Comparison of ENCODE assay signal across 8 mouse cellular contexts in genomic region chr17:52559961-52560720, GRCm38 (mm10). TPM values are rescaled to one million over a fixed set of nuclear protein-coding genes. Genes with fewer than 3 reads are reported as not detected.
DNase-seq lines count a peak whose midpoint lies in the region; ATAC-seq and TF ChIP-seq lines count a peak whose summit lies in the region.

No protein-coding gene starts in this region.

- H3K4me1 ChIP-seq in cerebellum, adult 2 months (ENCODE audit: control insufficient read depth, insufficient read depth, low read length), result no peaks in the 10 kb centered on the region
- H3K4me1 ChIP-seq in intestine, embryonic 15.5 days (replicated peaks), result no peaks in the 10 kb centered on the region
- H3K4me1 ChIP-seq in midbrain, embryonic 14.5 days (ENCODE audit: control insufficient read depth, insufficient read depth, low read length), result no peaks in the 10 kb centered on the region
- H3K4me1 ChIP-seq in stomach, embryonic 15.5 days, result no peaks in the 10 kb centered on the region

- intact Hi-C loops in left cerebral cortex, postnatal 36 days (cut with DNase I), result loop anchor here (2.0 to 10.0 kb wide), 2 partner anchors 829 to 1275 kb away; no protein-coding TSS in a partner anchor

- 26% methylated on average over 13 of the region's 13 CpGs for WGBS in cerebellum, adult 2 months
- 21% methylated on average over 13 of the region's 13 CpGs for WGBS in intestine, embryonic 15.5 days
- 30% methylated on average over 13 of the region's 13 CpGs for WGBS in midbrain, embryonic 14.5 days
- 19% methylated on average over 13 of the region's 13 CpGs for WGBS in stomach, embryonic 15.5 days

- TF ChIP-seq POLR2A in cerebellum, adult 2 months (IDR thresholded peaks at IDR 0.05; ENCODE audit: borderline replicate concordance, insufficient read depth, low read length), result no peak

- H3K36me3 ChIP-seq in intestine, embryonic 15.5 days, result no peaks in the 10 kb centered on the region
- no peaks in the 10 kb centered on the region for H3K36me3 ChIP-seq in midbrain, embryonic 14.5 days (ENCODE audit: control insufficient read depth, insufficient read depth, low read length)
- no peaks in the 10 kb centered on the region for H3K36me3 ChIP-seq in stomach, embryonic 15.5 days

- TF ChIP-seq CTCF in cerebellum, adult 2 months (IDR thresholded peaks at IDR 0.05; ENCODE audit: borderline replicate concordance, insufficient read depth, low read depth, low read length), result peak; percentile 77

- no peaks in the 10 kb centered on the region for H3K9me3 ChIP-seq in intestine, embryonic 15.5 days
- no peaks in the 10 kb centered on the region for H3K9me3 ChIP-seq in midbrain, embryonic 14.5 days (ENCODE audit: control insufficient read depth, low read length)
- no peaks in the 10 kb centered on the region for H3K9me3 ChIP-seq in stomach, embryonic 15.5 days

- ATAC-seq in frontal cortex, adult (ENCODE audit: low TSS enrichment), result peak; percentile 83
- peak; percentile 79 for ATAC-seq in intestine, embryonic 15.5 days
- peak; percentile 73 for ATAC-seq in midbrain, embryonic 14.5 days (ENCODE audit: low FRiP score, low TSS enrichment)
- ATAC-seq in stomach, embryonic 15.5 days (ENCODE audit: insufficient read depth, low FRiP score, low read depth), result peak; percentile 73; the same call in 1 of the 2 replicates

- no peak overlapping the region for H3K4me3 ChIP-seq in cerebellum, adult 2 months (replicated peaks; ENCODE audit: insufficient read depth, low read depth, low read length)
- no peak overlapping the region for H3K4me3 ChIP-seq in intestine, embryonic 15.5 days (replicated peaks)
- no peak overlapping the region for H3K4me3 ChIP-seq in midbrain, embryonic 14.5 days (replicated peaks; ENCODE audit: low read depth, low read length)
- no peak overlapping the region for H3K4me3 ChIP-seq in stomach, embryonic 15.5 days (replicated peaks)

- H3K27ac ChIP-seq in cerebellum, adult 2 months (ENCODE audit: insufficient read depth, low read length), result no peak overlapping the region
- H3K27ac ChIP-seq in intestine, embryonic 15.5 days, result no peak overlapping the region
- H3K27ac ChIP-seq in midbrain, embryonic 14.5 days (replicated peaks; ENCODE audit: low read depth, low read length), result no peak overlapping the region
- no peak overlapping the region for H3K27ac ChIP-seq in stomach, embryonic 15.5 days

- H3K9ac ChIP-seq in intestine, embryonic 15.5 days, result no peak overlapping the region
- no peak overlapping the region for H3K9ac ChIP-seq in midbrain, embryonic 14.5 days (replicated peaks; ENCODE audit: low read length)
- no peak overlapping the region for H3K9ac ChIP-seq in stomach, embryonic 15.5 days

- peak overlapping the region; percentile 22; the same call in 1 of the 2 replicates for H3K4me2 ChIP-seq in intestine, embryonic 15.5 days (replicated peaks)
- peak overlapping the region; percentile 33; the same call in 1 of the 2 replicates for H3K4me2 ChIP-seq in midbrain, embryonic 14.5 days (ENCODE audit: low read length)
- H3K4me2 ChIP-seq in stomach, embryonic 15.5 days, result peak overlapping the region; percentile 39; the same call in 1 of the 2 replicates

- H3K27me3 ChIP-seq in cerebellum, adult 2 months (ENCODE audit: control insufficient read depth, insufficient read depth, low read length), result no peaks in the 10 kb centered on the region
- H3K27me3 ChIP-seq in intestine, embryonic 15.5 days (replicated peaks), result no peaks in the 10 kb centered on the region
- no peaks in the 10 kb centered on the region for H3K27me3 ChIP-seq in midbrain, embryonic 14.5 days (ENCODE audit: control insufficient read depth, insufficient read depth, low read length)
- no peaks in the 10 kb centered on the region for H3K27me3 ChIP-seq in stomach, embryonic 15.5 days (replicated peaks)

- DNase-seq in urinary bladder, adult 18-20 months (ENCODE audit: low spot score in 2 of 2), result peak; percentile 12 to 22
- DNase-seq in urinary bladder, postnatal 4 days (ENCODE audit: low spot score in 2 of 2), result no peak
- DNase-seq in cerebellum, adult 2 months, result peak; percentile 25 to 29
- DNase-seq in left cerebral cortex, postnatal 36 days (ENCODE audit: low spot score in 2 of 2), result peak; percentile 20 to 55
- peak; percentile 89 for DNase-seq in midbrain, embryonic 14.5 days

RNA-seq across cellular contexts. Expression of gene Kcnh8, which starts 42.4 kb away (rescaled TPM):
- 0.62 and 0.74 TPM in 2 replicates for polyA plus RNA-seq in cerebellum, adult 2 months (2012; rRNA removed)
- polyA plus RNA-seq in intestine, embryonic 15.5 days (2015; fragmentation: Nextera tagmentation; extraction: Ambion mirVana), result 0.40 and 0.44 TPM in 2 replicates
- total RNA-seq in left cerebral cortex, postnatal 36 days (2021), result under 1 TPM; 0.62 to 0.95 TPM
- 4.7 and 6.5 TPM in 2 replicates for polyA plus RNA-seq in midbrain, embryonic 14.5 days (2014; fragmentation: Nextera tagmentation; extraction: Ambion mirVana)
- 0.50 and 0.72 TPM in 2 replicates for polyA plus RNA-seq in stomach, embryonic 15.5 days (2015; fragmentation: Nextera tagmentation; extraction: Ambion mirVana)

Comparison
In these comparisons a context has a peak if more than half of its experiments do, and no peak if none do; other contexts are left out.
1. DNase-seq: peak in urinary bladder, adult 18-20 months (2 of 2), cerebellum, adult 2 months (2 of 2), left cerebral cortex, postnatal 36 days (2 of 2) and midbrain, embryonic 14.5 days (single experiment); none in urinary bladder, postnatal 4 days (0 of 2).
2. Peak in every context shown above with its lines, with median percentiles within 50 percentile points of each other: ATAC-seq and H3K4me2 ChIP-seq.